Mouse (Mus musculus) limb, embryonic 11.5 days (tissue): ENCODE data around the gene Hoxb8. TPM values are rescaled to one million over a fixed set of nuclear protein-coding genes. Genes with fewer than 3 reads are reported as not detected.

ENCODE experiments used
- ATAC-seq: fragments of 200-750 bp; cut with Nextera tagmentation; 2 replicates; pipeline ENCODE4 v1.8.0; 2017; ENCODE audit warnings: low read depth; ENCODE audit not compliant: insufficient number of reproducible peaks, low FRiP score, low TSS enrichment
- DNase-seq: peaks from one replicate; pipeline ENCODE4 v3.0.0-alpha.2; 2015; ENCODE audit warnings: low spot score
- H3K27ac ChIP-seq: fragments of 300-500 bp; sonication (generic); replicated peaks from 2 replicates; pipeline ENCODE4 v1.5.1; 2014; ENCODE audit warnings: low read depth, mild to moderate bottlenecking, low read length
- H3K27me3 ChIP-seq: fragments of 300-500 bp; sonication (generic); 2 replicates; pipeline ENCODE4 v1.6.1; 2014; ENCODE audit warnings: mild to moderate bottlenecking, low read length, mixed read lengths; ENCODE audit not compliant: control insufficient read depth, insufficient read depth
- H3K36me3 ChIP-seq: fragments of 300-500 bp; sonication (generic); 2 replicates; pipeline ENCODE4 v1.6.1; 2014; ENCODE audit warnings: mild to moderate bottlenecking, low read length, moderate library complexity, mixed read lengths; ENCODE audit not compliant: control insufficient read depth, insufficient read depth
- H3K4me1 ChIP-seq: fragments of 300-500 bp; sonication (generic); 2 replicates; pipeline ENCODE4 v1.6.1; 2014; ENCODE audit warnings: low read length, mixed read lengths; ENCODE audit not compliant: control insufficient read depth, insufficient read depth
- H3K4me2 ChIP-seq: fragments of 300-500 bp; sonication (generic); 2 replicates; pipeline ENCODE4 v1.6.1; 2014; ENCODE audit warnings: low read depth, mild to moderate bottlenecking, moderate library complexity; ENCODE audit not compliant: severe bottlenecking
- H3K4me3 ChIP-seq: fragments of 300-500 bp; sonication (generic); 2 replicates; pipeline ENCODE4 v1.5.1; 2014; ENCODE audit warnings: low read depth, low read length
- H3K9ac ChIP-seq: fragments of 300-500 bp; sonication (generic); 2 replicates; pipeline ENCODE4 v1.6.1; 2014; ENCODE audit warnings: mild to moderate bottlenecking, low read length
- H3K9me3 ChIP-seq: fragments of 300-500 bp; sonication (generic); 2 replicates; pipeline ENCODE4 v1.6.1; 2016; ENCODE audit warnings: low read length; ENCODE audit not compliant: control insufficient read depth
- WGBS: fragments of 180-500 bp; shearing (Covaris S2); extraction: QIAGEN DNeasy Blood & Tissue Kit; methylation state at CpG from one replicate; pipeline ENCODE4 v1.1.7; 2014; 5-methylcytosine and 5-hydroxymethylcytosine counted together
- polyA plus RNA-seq: library from polyadenylated mRNA; unstranded; fragments of >200 nt; fragmentation: Nextera tagmentation; extraction: Ambion mirVana; gene quantifications from 2 replicates; pipeline ENCODE4 v1.2.1, GENCODE M21; 2014

Hoxb8 gene
- polyA plus RNA-seq, 1 experiment from 2014 or later: 0.89 TPM

DNA sequence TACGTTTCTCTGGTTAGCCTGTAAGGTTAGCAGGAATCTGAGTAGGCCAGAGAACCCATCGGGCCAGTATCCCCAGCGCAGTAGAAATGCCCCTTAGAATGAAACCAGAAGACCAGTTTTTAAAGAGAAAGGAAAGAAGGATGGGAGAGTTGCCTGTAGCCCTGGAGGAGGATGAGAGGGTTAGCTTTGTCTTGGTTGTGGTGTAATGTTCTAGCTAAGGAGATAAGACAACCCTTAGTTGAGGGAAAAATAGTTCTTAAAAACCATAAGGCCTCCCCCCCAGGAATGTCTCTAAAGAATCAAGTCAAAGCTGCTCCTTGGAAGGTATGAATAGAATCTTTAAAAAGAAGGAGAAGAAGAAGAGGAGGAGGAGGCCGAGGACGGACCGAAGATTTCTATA lies 41.0 kb downstream of the Hoxb8 start:
- ATAC-seq: no peak
- Histone ChIP-seq H3K4me2 (no peak overlapping the region), H3K27ac (no peak overlapping the region), H3K36me3 (no peaks in the 10 kb centered on the region), H3K27me3 (peaks cover 84% of the 10 kb centered on the region), H3K4me1 (peaks cover 20% of the 10 kb centered on the region), H3K9me3 (no peaks in the 10 kb centered on the region), H3K9ac (no peak overlapping the region), H3K4me3 (no peak overlapping the region)
- DNase-seq: no peak
- 9% methylated on average over 6 of the region's 6 CpGs for WGBS

DNA sequence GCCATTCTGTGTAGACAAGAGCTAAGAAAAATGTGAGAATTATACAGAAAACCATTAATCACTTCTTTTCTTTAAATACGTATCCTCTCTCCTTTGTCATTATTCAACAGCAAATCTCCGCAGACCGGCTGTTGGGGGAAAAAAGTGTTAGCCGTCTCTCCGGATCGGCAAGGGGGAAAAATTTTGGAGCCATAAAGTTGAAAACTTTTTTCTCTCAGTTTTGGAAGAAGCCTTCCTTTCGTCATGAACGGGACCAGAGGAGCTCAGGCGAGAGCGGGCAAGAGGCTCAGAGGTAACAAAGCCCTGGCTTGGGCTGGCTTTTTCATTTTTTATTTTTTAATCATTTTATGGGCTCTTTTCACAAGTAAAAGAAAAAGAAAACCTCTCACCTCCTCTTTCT lies 41.4 kb downstream of the Hoxb8 start, which contains the start of gene Hoxb3:
Gene Hoxb3, plus strand, starts transcription at position 173 of the 400 bp plus-strand sequence.
- no peak within 1 kb of the TSS for H3K4me3 ChIP-seq

DNA sequence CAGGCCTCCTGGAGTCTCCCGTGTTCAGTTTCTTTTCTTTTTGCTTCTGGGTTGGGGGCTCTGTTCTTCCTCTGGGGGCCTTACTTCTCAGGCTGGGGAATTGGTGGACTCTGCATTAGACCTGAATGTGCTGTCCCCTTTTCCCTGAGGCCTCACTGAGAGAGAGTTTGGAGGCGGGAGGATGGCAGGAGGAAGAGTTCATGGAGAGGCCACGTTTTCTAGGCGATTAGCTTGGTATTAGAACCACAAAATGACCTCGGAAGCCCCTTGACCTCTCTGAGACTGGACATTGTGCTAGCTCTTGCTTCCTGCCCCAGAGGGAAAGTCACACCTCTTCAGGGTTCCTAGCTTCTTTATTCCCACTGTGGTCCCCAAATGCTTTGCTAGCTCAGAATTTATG lies 42.4 kb downstream of the Hoxb8 start:
- Histone ChIP-seq H3K9ac (no peak overlapping the region), H3K27ac (no peak overlapping the region), H3K27me3 (peaks cover 86% of the 10 kb centered on the region), H3K9me3 (no peaks in the 10 kb centered on the region), H3K4me3 (no peak overlapping the region), H3K4me2 (no peak overlapping the region), H3K4me1 (peaks cover 16% of the 10 kb centered on the region), H3K36me3 (no peaks in the 10 kb centered on the region)
- WGBS: 5% methylated on average over 5 of the region's 5 CpGs
- ATAC-seq: no peak
- DNase-seq: no peak

More for the DNA sequence above, 41.4 kb downstream of the Hoxb8 start, which contains the start of gene Hoxb3:
- no peak for DNase-seq
- H3K9me3 ChIP-seq: no peaks in the 10 kb centered on the region
- no peak within 1 kb of the TSS for H3K4me2 ChIP-seq
- H3K36me3 ChIP-seq: no peaks in the 10 kb centered on the region
- no peak within 1 kb of the TSS for H3K9ac ChIP-seq
- WGBS: 7% methylated on average over 10 of the region's 10 CpGs
- no peak within 1 kb of the TSS for H3K27ac ChIP-seq
- peaks cover 20% of the 10 kb centered on the region for H3K4me1 ChIP-seq
- H3K27me3 ChIP-seq: peaks cover 84% of the 10 kb centered on the region
- no peak for ATAC-seq

DNA sequence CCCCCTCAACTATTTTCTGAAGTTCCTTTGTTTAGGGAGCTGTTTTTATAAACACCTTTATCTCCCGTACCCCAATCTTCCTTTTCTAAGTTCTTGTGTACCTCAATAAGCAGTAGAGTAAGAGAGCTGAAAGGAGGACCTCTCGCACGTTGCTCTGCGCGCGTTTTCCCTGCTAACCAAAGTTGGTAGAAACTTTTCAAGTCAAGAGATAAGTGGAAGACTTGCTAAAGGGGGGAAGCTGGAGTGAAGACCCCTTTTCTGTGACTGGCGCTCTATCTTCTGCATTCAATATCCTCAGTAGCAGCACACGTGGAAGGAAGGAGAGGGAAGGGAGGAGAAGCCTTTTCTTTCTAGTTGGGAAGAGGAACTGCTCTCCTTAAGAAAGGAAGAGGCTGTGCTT lies 43.3 kb downstream of the Hoxb8 start:
- Histone ChIP-seq H3K9ac (no peak overlapping the region), H3K4me1 (peaks cover 10% of the 10 kb centered on the region), H3K36me3 (no peaks in the 10 kb centered on the region), H3K9me3 (no peaks in the 10 kb centered on the region), H3K27ac (no peak overlapping the region), H3K4me2 (no peak overlapping the region), H3K4me3 (no peak overlapping the region), H3K27me3 (peaks cover 90% of the 10 kb centered on the region)
- no peak for DNase-seq
- no peak for ATAC-seq
- 15% methylated on average over 8 of the region's 8 CpGs for WGBS

DNA sequence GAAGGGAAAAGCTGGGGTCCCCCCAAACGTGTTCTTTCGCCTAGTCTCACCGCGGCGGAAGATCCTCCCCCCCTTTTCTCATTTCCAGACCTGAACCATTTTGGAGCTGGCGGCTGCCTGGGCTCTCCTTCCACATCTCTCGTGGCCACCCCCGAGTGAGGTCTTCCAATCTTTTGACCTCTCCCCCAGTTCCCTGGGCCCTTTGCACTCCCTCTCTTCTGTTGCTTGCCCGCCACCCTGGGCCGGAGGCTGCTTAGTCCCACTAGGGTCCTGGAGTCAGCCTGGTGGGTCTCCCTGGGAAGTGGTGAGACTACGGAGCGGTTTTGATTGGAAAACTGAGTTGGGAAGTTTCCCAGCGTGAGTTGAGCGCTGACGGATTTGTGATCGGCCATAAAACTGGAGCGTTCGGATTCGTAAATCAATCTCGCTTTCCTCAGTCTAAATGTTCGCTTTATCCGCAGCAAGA lies 44.1 kb downstream of the Hoxb8 start:
- Histone ChIP-seq H3K27ac (no peak overlapping the region), H3K9ac (no peak overlapping the region), H3K4me3 (no peak overlapping the region; the same call in 1 of the 2 replicates), H3K4me2 (peak overlapping the region; percentile 34; the same call in 1 of the 2 replicates), H3K27me3 (peaks cover 90% of the 10 kb centered on the region), H3K36me3 (no peaks in the 10 kb centered on the region), H3K9me3 (no peaks in the 10 kb centered on the region), H3K4me1 (peaks cover 7% of the 10 kb centered on the region)
- 3% methylated on average over 22 of the region's 22 CpGs for WGBS
- DNase-seq: peak; percentile 78
- ATAC-seq: no peak

DNA sequence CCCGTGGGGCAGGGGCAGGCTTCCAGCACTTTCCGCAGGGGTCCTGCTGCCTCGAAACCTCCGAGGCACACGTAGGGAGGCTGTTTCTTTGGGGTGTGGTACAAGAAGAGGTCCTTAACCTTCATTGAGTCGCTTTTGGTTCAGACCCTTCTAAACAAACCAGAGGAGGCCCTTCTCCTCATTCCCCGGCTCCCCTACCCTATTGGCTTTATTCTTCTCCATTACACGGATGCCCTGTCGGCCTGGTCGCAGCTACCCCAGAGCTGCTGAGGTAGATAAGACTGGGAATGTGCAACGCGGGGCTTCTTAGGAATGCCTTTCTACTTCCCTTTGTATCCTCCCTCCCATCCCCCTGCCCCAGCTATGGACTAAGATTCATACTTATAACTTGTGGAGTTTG lies 45.0 kb downstream of the Hoxb8 start:
- Histone ChIP-seq H3K36me3 (no peaks in the 10 kb centered on the region), H3K9ac (no peak overlapping the region), H3K9me3 (no peaks in the 10 kb centered on the region), H3K27me3 (peaks cover 92% of the 10 kb centered on the region), H3K4me2 (no peak overlapping the region; the same call in 1 of the 2 replicates), H3K27ac (no peak overlapping the region), H3K4me3 (no peak overlapping the region), H3K4me1 (peaks cover 7% of the 10 kb centered on the region)
- DNase-seq (no peak), ATAC-seq (no peak)
- 3% methylated on average over 12 of the region's 12 CpGs for WGBS

DNA sequence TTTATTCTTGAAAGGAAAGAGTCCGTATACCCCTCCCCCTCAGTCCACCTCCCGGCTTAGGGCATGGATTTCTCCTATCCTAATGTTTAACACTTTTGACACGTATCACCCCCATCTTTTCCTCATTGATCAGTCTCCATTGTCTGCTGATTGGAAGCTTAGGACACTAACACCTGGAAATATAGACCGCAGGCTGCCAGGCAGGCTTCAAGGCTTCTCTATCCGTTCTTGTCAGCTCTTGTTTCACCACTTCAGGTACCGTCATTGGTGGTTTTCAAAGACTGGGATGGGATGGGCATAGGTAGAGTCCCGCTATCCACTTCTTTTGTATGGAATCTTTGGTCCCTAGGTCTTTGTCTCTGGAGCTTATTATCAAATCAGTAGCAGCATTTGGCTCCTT lies 45.4 kb downstream of the Hoxb8 start:
- Histone ChIP-seq H3K9me3 (no peaks in the 10 kb centered on the region), H3K4me1 (peaks cover 11% of the 10 kb centered on the region), H3K4me2 (no peak overlapping the region), H3K4me3 (no peak overlapping the region), H3K36me3 (no peaks in the 10 kb centered on the region), H3K9ac (no peak overlapping the region), H3K27ac (no peak overlapping the region), H3K27me3 (peaks cover 92% of the 10 kb centered on the region)
- no peak for DNase-seq
- 9% methylated on average over 7 of the region's 7 CpGs for WGBS
- no peak for ATAC-seq

DNA sequence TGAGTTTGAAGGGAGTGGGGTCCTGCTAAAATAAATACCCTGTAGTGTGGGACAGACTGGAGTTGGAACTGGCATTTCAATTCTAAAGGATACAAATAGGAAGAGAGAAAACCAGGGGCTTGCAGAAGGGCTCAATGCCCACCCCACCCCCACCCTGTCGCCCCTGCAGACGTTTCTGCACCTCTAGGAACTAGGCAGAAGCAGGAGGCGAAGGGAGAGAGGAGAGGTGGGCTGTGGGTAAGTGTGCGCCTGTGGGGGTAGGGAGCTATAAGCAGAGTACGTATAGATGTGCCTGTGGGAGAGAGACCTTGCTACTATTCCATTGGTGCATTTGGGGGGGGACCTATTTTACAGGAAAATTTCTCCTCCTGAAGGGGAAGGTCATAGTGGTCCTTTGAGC lies 46.0 kb downstream of the Hoxb8 start:
- 15% methylated on average over 5 of the region's 5 CpGs for WGBS
- Histone ChIP-seq H3K4me3 (no peak overlapping the region), H3K9me3 (no peaks in the 10 kb centered on the region), H3K9ac (no peak overlapping the region), H3K27me3 (peaks cover 93% of the 10 kb centered on the region), H3K36me3 (no peaks in the 10 kb centered on the region), H3K4me2 (no peak overlapping the region), H3K4me1 (peaks cover 17% of the 10 kb centered on the region), H3K27ac (no peak overlapping the region)
- ATAC-seq (no peak), DNase-seq (no peak)

DNA sequence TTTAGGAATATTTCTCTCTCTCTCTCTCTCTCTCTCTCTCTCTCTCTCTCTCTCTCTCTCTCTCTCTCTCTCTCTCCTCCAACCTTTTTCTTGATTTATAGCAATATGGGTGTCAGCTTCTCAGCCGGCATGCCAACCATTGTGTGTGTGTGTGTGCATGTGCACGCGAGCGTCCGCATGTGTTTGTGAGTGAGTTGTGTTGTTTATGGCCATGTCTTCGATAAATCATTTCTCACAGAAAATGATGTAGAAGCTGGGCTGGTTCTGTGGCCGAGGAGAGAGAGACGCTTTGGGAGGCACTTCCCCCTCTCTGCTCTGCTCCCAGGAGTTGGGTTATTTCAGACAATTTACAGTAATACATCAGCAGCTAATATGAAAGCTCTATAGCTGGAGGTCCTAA lies 46.9 kb downstream of the Hoxb8 start:
- H3K4me1 ChIP-seq: peaks cover 22% of the 10 kb centered on the region
- no peaks in the 10 kb centered on the region for H3K36me3 ChIP-seq
- peaks cover 95% of the 10 kb centered on the region for H3K27me3 ChIP-seq
- no peaks in the 10 kb centered on the region for H3K9me3 ChIP-seq
- DNase-seq (no peak), ATAC-seq (no peak)
- no peak overlapping the region for H3K4me2 ChIP-seq
- 12% methylated on average over 8 of the region's 8 CpGs for WGBS
- no peak overlapping the region for H3K9ac ChIP-seq
- H3K27ac ChIP-seq: no peak overlapping the region
- H3K4me3 ChIP-seq: no peak overlapping the region
